Mouse (Mus musculus) MEL (cell line): ENCODE data around the gene Nf1.

Source experiments
- CHD2 ChIP-seq: IDR thresholded peaks from 2 replicates; pipeline ENCODE4 v1.6.1; 2011; ENCODE audit warnings: low read length, improper control_type of control experiment
- CTCF ChIP-seq, 3 experiments: IDR thresholded peaks in 2 of 3; conservative IDR thresholded peaks in 1 of 3; 2 replicates each; pipeline ENCODE4 v1.5.1; 2011 to 2012; ENCODE audit warnings: low read length in 3 of 3, low read depth in 2 of 3, mild to moderate bottlenecking in 2 of 3, improper control_type of control experiment in 1 of 3, inconsistent platforms in 1 of 3, mixed read lengths in 1 of 3, moderate library complexity in 1 of 3; ENCODE audit not compliant: control insufficient read depth in 1 of 3, insufficient read depth in 1 of 3, poor library complexity in 1 of 3, severe bottlenecking in 1 of 3
- GABPA ChIP-seq: IDR thresholded peaks from 2 replicates; pipeline ENCODE4 v1.6.1; 2012; ENCODE audit warnings: low read depth, mild to moderate bottlenecking, inconsistent platforms, low read length, improper control_type of control experiment, moderate library complexity
- GATA1 ChIP-seq: IDR thresholded peaks from 2 replicates; pipeline ENCODE4 v1.6.1; 2011; ENCODE audit warnings: low read depth, low read length, improper control_type of control experiment
- HCFC1 ChIP-seq: IDR thresholded peaks from 2 replicates; pipeline ENCODE4 v1.6.1; 2012; ENCODE audit warnings: low read depth, mild to moderate bottlenecking, inconsistent platforms, low read length, improper control_type of control experiment, moderate library complexity
- MEF2A ChIP-seq: IDR thresholded peaks from 2 replicates; pipeline ENCODE4 v1.6.1; 2014; ENCODE audit warnings: low read depth, mild to moderate bottlenecking, inconsistent platforms, low read length, improper control_type of control experiment; ENCODE audit not compliant: poor library complexity, insufficient replicate concordance, severe bottlenecking; ENCODE audit errors: extremely low read depth
- POLR2A ChIP-seq, 2 experiments: IDR thresholded peaks; 2 replicates each; pipeline ENCODE4 v1.6.1; 2011 to 2012; ENCODE audit warnings: low read length in 2 of 2, mild to moderate bottlenecking in 2 of 2, control low read depth in 1 of 2, improper control_type of control experiment in 1 of 2, low read depth in 1 of 2, moderate library complexity in 1 of 2; ENCODE audit not compliant: control insufficient read depth in 1 of 2, insufficient read depth in 1 of 2, poor library complexity in 1 of 2
- SIN3A ChIP-seq: IDR thresholded peaks from 2 replicates; pipeline ENCODE4 v1.6.1; 2012; ENCODE audit warnings: low read length, improper control_type of control experiment, inconsistent platforms
- SMC3 ChIP-seq: IDR thresholded peaks from 2 replicates; pipeline ENCODE4 v1.6.1; 2011; ENCODE audit warnings: low read depth, low read length, improper control_type of control experiment
- ZC3H11A ChIP-seq: IDR thresholded peaks from 2 replicates; pipeline ENCODE4 v1.6.1; 2012; ENCODE audit warnings: low read depth, mild to moderate bottlenecking, inconsistent platforms, low read length, improper control_type of control experiment

- no peak for TF ChIP-seq CTCF (IDR thresholded peaks at IDR 0.05 in 2 of 3, conservative IDR thresholded peaks at IDR 0.05 in 1 of 3; ENCODE audit: control insufficient read depth in 1 of 3, insufficient read depth in 1 of 3, low read depth in 2 of 3, low read length in 3 of 3, poor library complexity in 1 of 3, severe bottlenecking in 1 of 3)
- no peak for TF ChIP-seq ZC3H11A
- TF ChIP-seq SIN3A: no peak
- TF ChIP-seq CHD2: no peak
- no peak for TF ChIP-seq GATA1
- TF ChIP-seq GABPA: no peak
- no peak for TF ChIP-seq POLR2A (IDR thresholded peaks at IDR 0.05; ENCODE audit: control insufficient read depth in 1 of 2, insufficient read depth in 1 of 2, low read depth in 1 of 2, low read length in 2 of 2, poor library complexity in 1 of 2)
- no peak for TF ChIP-seq MEF2A
- TF ChIP-seq HCFC1: no peak
- no peak for TF ChIP-seq SMC3
These were observed 22.6 kb upstream of the Nf1 start for GRCm38 (mm10) chr11:79316807-79317345.
